Mouse (Mus musculus) left cerebral cortex, postnatal 4 days (tissue): ENCODE results near the gene Gm5795. TPM values are rescaled to one million over a fixed set of nuclear protein-coding genes. Genes with fewer than 3 reads are reported as not detected.
"Not testable (repeated sequence)": the region's sequence is repeated elsewhere in the genome, so short reads cannot be mapped to it uniquely, and the experiment has no call there.

Experiments used
- DNase-seq: peaks from one replicate; pipeline ENCODE4 v3.0.0-alpha.2; 2022
- intact Hi-C: fragments of 180-260 bp; cut with DNase I; formaldehyde crosslinking; loops from one replicate; pipeline ENCODE4 v1.15.1; 2025
- total RNA-seq, 2 experiments: library from RNA; stranded (reverse); gene quantifications; 2 replicates each; pipeline ENCODE4 v1.2.3; 2021

The Gm5795 gene
- total RNA-seq = under 1 TPM in 1 of 2 experiments, not detected in 1; 0.74 TPM

GRCm38 (mm10) chr14:3187955-3188354 lies at the start of gene Gm5795:
Gene Gm5795 (plus strand): TSS chr14:3188255.
- intact Hi-C loops, DNase-seq: not testable (repeated sequence)

GRCm38 (mm10) chr14:3208272-3209152 lies 20.5 kb downstream of the Gm5795 start, which contains the start of gene D830030K20Rik:
Gene D830030K20Rik (plus strand): TSS chr14:3208488.
- DNase-seq = peak; percentile 1

GRCm38 (mm10) chr14:3209367-3209766 lies 21.3 kb downstream of the Gm5795 start:
- intact Hi-C loops = not testable (repeated sequence)
- peak; percentile 29 for DNase-seq

More at GRCm38 (mm10) chr14:3208272-3209152, 20.5 kb downstream of the Gm5795 start, which contains the start of gene D830030K20Rik:
- intact Hi-C loops = not testable (repeated sequence)

Other genes starting within 250 kb of the Gm5795 start
- gene Gm2888, start 158.3 kb upstream of the Gm5795 start, total RNA-seq = not detected
- gene Gm2897, start 139.0 kb upstream of the Gm5795 start, total RNA-seq = 1 to 10 TPM; 5.6 to 5.9 TPM
- gene Gm10340, start 54.3 kb upstream of the Gm5795 start, total RNA-seq = not detected
- gene D830030K20Rik, start 20.2 kb downstream of the Gm5795 start, total RNA-seq = 10 to 100 TPM; 10.3 to 13.5 TPM
- gene Gm2956, start 144.4 kb downstream of the Gm5795 start, total RNA-seq = 1 to 10 TPM; 1.7 to 1.8 TPM
- gene Gm10413, start 206.8 kb downstream of the Gm5795 start, total RNA-seq = not detected
- gene Gm10409, start 224.4 kb downstream of the Gm5795 start, total RNA-seq = 10 to 100 TPM; 18.6 to 18.8 TPM
- gene Gm3005, start 239.8 kb downstream of the Gm5795 start, total RNA-seq = 10 to 100 TPM in 1 of 2 experiments, 1 to 10 TPM in 1; 8.2 to 13.0 TPM